Mouse (Mus musculus) common myeloid progenitor, adult 5-6 weeks (primary cell): ENCODE results near the gene Mtmr6. TPM values are rescaled to one million over a fixed set of nuclear protein-coding genes. Genes with fewer than 3 reads are reported as not detected.
A peak's percentile ranks its signal among the peaks of the same experiment; 100 is the strongest.

Experiments
- ATAC-seq: replicated peaks from 2 replicates; pipeline ENCODE4 v1.8.0; 2016; ENCODE audit warnings: low read depth, mild to moderate bottlenecking, moderate TSS enrichment, inconsistent platforms; ENCODE audit not compliant: poor library complexity, severe bottlenecking
- total RNA-seq: library from RNA; stranded (forward); fragments of 200-1000, 187-1606 nt; gene quantifications from 2 replicates; pipeline ENCODE4 v1.2.3, GENCODE M21; 2017

Mtmr6 gene
- 48.8 and 49.0 TPM in 2 replicates for total RNA-seq

DNA sequence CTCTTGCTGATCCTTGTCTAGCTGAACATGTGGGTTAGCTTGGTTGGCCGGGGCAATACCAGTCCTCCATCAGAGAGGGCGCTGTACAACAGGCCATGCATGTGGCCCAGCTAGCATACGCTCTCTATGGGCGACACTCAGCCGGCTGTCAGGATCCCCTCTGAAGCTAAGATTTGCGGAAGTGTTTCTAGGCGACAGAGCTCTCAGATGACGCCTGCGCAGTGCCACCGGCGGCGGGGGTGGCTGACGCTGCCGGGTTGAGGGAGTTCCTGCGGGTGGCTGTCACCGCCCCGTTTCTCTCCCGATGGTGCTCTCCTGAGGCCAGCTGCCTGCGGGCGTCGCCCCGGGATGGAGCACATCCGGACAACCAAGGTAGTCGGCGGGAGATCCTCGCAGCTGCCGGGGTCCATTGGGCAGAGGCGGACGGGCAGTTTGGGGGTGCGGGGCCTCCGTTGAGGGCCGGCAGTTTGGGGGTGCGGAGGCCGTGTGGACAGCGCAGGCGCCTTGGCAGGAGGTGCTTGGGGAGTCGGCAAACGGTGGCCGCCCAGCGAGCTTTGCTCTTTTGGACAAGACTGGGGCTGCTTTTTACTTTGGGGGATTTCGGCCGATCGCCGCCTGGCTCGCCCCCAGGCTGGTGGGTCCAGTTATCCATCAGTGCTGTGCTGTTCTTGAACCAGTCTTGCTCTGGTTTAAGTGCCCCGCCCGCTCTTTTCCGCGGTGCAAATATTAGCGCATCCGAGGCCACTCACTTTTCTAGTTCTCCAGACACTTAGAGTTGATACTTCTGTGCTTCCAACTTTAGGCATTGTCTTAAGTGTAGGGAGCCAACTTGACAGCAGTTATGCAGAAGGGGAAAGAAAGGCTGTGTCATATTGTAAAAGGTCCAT lies at the start of gene Mtmr6:
Gene Mtmr6 (plus strand): TSS at position 239 of the 887 bp plus-strand sequence.
- ATAC-seq: peak; percentile 98

DNA sequence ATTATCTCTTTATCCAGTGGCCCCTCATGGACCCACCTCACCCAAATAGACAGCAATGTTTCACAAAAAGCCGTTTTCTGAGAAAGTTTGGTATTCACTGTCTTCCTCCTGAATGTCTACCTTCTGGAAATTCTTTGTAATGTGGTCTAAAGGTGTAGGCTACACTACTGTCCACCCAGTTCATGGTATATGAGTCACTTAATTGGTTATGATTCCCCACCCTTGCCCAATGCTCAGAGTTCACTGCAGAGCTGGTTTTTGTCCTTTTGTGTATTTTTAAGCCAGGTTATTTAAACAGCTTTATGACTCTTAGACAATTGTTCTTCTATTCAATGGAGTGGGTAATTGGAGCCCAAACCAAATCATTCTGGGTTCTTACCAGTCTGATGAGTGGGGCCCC lies 48.9 kb upstream of the Mtmr6 start:
- ATAC-seq: no peak

DNA sequence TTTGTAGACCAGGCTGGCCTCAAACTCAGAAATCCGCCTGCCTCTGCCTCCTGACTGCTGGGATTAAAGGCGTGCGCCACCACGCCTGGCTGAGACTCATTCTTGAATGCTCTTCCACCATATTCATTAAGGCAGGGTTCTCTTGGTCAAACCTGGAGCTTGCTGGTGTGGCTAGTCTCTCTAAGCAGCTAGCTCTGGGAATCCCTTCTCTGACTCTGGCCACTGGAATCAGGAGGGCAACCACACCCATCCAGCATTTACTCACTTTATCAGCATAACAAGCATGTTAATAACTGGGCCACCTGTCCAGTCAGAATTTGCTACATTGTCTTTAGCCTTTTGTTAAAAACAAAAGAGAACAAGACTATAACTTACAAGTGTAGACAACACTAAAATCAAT lies 47.4 kb upstream of the Mtmr6 start:
- ATAC-seq: no peak

DNA sequence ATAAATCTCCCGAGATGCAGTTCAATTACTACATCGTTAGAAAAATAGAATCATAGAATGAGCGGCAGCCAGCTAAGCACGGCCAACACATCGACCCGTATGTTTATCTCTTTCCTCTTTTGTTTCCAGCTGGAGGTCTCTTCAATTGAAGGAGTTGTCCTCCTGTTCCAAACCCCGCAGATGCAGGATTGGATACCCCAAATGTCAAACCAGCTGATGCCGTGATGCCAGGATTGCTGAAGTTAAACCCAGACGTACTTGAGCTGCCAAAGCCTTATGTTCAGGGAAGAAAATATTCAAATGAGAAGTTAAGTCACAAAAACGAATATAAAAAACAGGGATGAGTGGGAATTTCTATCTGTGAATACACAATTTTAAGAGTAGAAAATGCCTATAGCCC lies 45.1 kb upstream of the Mtmr6 start:
- no peak for ATAC-seq

DNA sequence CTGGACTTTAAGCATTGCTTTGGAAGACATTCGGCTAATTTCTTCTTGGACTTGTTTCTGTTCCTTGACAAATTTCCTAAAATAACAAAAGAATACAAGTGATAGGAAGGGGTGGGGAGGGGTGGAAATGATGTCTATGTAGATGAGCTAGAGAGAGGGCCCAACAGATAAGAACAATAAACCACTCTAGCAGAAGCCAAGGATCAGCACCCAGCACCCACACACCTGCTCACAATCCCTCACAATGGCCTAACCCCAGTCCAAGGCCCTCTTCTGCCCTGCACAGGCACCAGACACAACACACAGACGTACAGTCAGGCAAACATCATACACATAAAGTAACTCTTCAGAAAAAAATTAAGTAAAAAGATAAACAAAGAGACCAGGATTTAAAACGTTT lies 26.5 kb upstream of the Mtmr6 start:
- ATAC-seq: no peak

DNA sequence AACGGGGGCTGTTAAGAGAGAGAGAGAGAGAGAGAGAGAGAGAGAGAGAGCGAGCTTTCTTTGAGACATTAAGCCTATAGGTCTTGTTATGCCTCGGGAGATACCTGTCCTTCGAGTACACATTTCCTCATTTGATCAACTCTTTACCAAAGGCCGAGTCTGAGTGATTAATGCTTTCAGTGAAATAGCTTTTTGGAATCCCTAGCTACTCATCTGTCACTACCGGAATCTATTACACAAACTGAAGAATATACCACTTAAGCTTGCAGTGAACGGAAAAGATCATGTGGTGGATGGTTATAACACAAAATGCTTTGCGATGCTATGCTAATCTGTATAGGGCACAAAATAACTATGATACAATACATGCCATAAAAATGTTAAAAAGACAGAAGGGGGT lies 14.7 kb upstream of the Mtmr6 start:
- no peak for ATAC-seq

DNA sequence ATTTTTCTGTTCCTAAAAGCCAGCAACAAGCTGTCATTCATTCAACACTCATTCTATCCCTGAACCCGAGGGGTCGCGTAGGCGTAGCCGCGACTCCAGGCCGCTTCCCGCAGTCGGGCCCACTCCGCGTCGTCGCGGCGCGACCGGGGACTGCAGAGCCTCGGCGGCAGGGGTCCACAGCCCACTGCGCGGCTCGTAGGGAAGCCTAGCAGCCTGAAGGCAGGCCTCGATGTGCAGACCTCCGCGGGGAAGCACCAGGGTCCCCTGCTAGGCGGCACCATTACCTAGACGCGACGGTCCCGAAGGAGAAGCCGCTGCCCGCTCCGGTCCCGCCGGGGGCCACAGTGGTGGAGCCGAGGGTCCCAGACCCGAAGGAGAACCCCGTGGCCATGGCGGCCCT lies 14.1 kb upstream of the Mtmr6 start:
- ATAC-seq: peak; percentile 19; the same call in 1 of the 2 replicates

DNA sequence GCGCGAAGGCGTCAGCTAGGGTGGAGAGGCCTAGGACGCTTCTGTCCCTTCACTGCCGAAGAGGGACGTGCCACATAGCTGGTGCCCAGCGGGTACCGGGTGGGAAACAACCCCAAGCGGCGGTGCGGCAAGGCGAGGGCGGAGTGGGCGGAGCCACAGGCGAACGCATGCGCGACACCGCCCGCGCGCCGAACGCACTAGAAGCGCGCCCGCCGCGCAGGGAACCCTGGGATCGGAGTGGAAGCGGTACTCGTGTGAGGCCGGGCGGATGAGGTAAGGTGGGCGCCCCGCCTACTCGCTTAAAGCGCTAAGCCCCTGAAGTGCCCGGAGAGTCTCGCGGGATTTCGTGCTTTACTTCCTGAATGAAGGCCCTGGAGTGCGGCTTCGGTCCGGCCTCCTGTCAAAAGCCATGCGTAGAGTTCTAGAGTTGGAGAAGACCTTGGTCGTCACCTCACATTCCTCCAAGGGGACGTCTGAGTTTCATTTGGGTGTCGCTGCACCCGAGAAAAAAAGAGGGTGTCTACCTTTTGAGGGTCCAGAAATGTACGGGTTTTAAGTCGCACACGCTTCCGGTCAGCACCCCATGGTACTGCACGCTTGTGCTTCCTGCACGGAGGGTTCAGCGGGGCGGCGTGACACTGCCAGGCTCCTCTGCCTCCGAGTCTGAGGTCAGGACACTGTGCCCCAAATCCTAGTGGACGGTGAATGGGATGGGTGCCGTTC lies 13.6 kb upstream of the Mtmr6 start, which contains the start of the genes Nupl1 and Gm49336:
Gene Nupl1 (minus strand): TSS at position 151 of the 723 bp plus-strand sequence.
Gene Gm49336 (minus strand): TSS at position 227 of the 723 bp plus-strand sequence.
- peak; percentile 95 for ATAC-seq

DNA sequence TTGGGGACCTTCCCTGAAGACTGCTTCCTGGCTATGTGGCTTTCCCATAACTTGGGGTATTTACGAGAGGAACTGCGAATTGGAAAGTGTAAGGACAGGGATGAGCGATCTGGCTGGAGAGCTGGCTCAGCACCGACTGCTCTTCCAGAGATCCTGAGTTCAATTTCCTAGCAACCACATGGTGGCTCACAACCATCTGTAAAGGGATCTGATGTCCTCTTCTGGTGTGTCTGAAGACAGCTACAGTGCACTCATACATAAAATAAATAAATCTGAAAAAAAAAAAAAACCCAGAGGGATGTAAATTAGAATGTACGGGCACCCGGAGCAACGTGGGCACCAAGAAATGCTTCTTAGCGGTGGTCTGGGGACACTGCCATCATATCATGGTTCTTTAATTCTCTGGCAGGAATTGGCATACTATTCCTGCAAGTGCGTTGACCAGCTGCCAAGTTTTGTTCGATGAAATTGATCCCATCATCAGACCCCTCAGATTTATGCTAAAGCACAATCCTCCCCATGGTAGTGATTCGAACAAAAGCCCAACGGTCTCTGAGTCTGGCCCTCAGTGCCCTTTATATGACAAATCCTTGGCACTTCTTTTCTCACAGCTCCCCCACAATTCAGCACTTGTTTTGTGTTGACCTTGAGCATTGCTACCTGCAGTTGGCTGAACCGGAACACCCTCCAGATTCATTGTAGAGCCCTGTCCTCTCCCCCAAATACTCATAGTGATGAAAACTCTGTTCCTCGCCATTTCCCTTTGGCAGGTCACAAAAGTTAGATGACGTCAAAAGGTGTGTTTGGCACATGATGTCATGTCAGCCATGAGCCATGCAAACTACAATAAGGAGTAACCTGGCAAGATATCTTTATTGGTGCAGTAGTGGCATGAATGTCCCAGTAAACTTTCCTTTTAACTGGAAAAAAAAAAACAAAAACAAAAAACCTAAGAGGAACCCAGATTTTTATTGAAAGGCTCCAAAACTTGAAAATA lies 12.7 kb upstream of the Mtmr6 start:
- ATAC-seq: no peak

DNA sequence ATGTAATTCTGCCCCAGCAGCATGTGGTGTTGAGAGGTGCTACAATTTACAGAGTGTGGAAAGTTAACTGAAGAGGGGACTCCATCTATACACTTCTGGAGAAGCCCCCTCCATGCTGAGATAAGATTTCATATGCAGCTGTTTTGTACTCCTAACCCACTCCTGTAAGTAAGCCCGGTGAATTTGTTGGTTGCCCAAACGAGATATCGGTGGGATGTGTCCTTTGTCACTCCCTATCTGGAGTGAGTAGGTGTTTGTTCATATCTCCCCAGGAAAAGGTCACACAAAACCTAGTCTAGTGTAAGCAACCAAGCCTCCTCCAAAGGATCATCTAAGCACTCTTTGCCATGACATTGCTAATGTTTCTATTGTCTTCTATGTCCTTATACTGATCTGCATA lies 11.6 kb upstream of the Mtmr6 start:
- ATAC-seq: no peak

DNA sequence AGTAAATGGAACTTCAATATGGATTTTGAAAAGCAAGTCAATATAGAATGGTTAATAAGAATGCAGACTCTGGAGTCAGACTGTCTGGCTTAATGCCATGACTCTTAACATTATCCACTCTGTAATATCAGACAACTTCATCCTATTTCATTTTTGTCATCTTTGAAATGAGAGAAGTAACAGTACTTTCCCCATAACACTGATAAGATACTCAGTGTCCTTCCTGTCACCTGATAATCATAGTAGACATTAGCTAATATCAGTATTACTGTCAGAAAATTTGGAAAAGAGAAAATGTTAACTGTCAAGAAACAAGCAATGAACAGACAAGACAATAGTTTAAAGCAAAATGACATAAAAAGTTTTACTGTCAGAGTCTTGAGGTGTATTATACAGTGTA lies 10.3 kb upstream of the Mtmr6 start:
- ATAC-seq: no peak

DNA sequence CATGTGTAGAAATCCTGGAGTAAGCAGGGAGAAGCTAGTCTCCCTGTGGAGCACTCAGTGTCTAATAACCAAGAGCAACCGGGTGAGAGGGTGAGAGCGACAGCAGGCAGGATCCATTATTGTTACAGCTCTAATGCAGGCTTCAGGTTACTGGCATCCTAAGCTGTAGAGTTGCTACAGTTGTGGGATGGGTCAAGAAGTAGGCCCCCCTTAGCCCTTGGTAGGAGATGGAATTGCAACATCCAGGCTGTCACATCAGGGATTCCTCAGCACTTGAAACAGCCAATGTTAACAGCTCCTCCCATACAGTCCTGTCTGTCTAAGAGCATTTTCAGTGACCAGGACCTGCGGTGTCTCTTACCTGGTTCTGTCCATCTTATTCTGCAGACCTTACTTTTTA lies 8.7 kb upstream of the Mtmr6 start:
- ATAC-seq: no peak

DNA sequence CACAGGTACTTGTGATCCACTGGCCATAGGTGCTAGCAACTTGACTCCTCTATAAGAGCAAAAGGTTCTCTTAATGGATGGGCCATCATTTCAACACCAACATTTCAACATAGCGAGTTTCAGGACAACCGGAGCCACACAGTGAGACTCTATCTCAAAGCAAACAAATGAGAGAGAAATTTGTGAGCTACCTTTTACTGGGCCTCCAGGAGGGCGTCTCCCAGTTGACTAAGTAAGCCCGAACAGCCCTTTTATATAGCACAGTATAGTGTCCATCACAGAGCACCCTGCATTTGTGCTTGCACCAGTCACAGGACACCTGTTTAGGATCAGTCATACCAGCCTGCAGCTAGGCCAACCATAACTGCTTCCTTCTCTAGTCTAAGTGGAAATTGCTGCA lies 7.9 kb upstream of the Mtmr6 start:
- no peak for ATAC-seq

DNA sequence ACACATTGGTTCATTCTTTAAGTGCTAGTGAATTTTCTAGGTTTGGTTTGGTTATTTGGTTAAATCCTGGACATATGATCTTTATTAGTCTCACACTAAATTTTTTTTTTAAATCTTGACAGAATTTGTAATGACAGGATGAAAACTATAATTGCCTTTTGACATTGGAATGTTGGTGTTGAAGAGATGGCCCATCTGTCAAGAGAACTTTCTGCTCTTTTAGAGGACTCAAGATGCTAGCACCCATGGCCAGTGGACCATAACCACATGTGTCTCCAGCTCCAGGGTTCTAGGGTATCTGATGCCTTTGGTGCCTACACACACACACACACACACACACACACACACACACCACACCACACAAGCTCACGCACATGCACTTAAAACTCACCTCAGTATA lies 7.2 kb upstream of the Mtmr6 start:
- no peak for ATAC-seq

DNA sequence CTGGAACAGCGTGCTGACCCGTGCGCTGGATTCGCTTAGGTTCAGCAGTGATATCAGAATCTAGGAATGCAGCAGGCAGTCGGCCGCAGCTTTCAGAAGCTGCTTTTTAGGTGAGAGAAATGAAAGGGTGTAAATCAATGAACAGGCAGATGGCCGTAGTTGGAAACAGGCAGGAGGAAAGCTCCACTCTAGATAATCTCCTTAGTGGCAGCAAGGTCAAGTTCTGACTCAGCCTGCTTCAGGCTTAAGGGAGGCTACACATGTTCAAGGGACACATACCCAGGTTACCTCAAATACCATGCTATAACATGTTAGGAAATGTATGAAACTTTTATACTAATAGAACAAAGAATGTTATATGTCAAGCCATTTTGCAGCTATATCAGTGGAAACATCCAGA lies 2.7 kb upstream of the Mtmr6 start:
- ATAC-seq: no peak

DNA sequence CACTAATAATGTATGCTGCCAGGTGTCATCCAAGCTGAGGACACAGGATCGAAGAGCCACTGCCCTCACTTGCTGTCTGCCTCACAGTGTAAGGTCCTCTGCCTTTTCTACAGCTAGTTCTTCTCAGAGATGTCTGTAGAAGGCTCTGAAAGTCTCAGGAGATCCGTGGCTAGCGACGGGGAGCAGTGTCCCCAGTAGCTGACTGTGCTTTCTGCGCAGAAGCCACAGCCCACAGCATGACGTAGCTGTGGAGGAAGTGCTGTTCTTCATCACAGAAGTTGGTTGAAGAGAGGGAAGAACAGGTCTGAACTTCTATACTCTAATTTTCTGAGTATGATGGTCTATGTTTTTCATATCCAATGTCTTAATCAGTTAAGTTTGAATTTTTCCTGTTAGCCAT lies 4.3 kb downstream of the Mtmr6 start:
- peak; percentile 55 for ATAC-seq

DNA sequence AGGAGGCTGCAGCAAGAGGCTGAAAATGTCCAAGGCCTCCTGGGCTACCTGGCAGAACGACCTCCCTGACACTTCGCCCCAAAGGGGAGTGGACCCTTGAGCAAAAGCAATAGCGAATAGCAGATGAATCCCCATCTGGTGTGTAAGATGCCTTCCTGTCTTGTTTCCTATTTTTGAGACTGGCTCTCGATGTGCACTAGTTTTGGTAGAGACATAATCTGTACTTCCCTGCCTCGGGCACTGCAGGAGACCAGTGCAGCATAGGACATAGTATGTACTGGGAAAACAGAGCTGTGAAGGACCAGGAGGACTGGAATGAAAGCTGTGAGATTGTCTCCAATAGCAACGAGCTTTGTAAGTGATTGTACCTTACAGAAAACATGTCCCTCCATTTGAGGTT lies 8.3 kb downstream of the Mtmr6 start:
- ATAC-seq: peak; percentile 21; the same call in 1 of the 2 replicates

DNA sequence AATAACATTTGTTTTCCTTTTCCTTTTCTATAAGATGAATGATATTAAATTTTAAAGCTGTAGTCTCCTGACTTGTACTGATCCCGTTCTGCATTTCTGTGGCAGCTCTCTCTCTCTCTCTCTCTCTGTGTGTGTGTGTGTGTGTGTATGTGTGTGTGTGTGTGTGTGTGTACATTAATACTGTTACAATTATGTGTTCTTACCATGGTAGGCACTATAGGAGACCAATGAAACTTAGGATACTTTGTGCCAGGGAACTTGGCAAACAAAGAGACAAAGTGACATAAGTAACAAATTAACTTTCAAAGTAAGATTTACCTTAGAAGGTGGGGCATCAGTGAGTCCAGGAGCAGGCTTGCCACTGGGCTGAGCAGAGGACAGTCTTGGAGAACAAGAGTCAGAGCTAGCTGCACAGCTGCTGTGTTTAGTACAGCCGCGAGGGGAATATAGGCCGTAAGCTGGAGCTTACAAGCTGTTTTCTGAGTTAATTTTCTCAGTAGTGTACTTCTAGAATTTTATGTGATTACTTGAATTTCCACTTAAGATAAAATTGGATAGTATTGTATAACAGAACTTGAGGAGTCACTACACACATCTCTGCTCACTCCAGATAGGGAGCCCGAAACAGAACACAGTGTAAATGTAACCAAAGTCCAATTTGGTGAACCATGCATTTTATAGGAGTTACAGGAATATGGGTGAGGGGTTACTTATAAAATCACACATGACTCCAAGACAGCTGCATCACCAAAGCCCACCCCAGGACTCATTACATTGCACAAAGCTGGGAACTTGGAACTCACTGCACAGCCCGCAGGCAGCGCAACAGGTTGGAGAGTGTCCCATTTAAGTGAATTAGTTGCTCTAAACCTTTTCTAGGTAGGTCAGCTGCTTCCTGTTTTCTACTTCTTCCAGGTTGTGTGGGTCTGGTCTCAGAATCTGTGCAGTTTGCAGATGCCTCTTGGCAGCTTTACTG lies 10.6 kb downstream of the Mtmr6 start:
- ATAC-seq: no peak
